Mouse (Mus musculus) 3T3-L1 (cell line): ENCODE measurements around the gene Acads.
"Not testable (repeated sequence)": the region's sequence is repeated elsewhere in the genome, so short reads cannot be mapped to it uniquely, and the experiment has no call there.

Experiments
- DNase-seq: peaks from one replicate; pipeline ENCODE4 v3.0.0-alpha.2; 2015; ENCODE audit warnings: low read depth, low spot score

The Acads gene

GRCm38 (mm10) chr5:115125211-115125871 is 6.2 kb upstream of the Acads start:
- DNase-seq: peak; percentile 90

- DNase-seq: no peak
Observed at GRCm38 (mm10) chr5:115124690-115125089, 5.5 kb upstream of the Acads start.

GRCm38 (mm10) chr5:115120978-115121377 is 1.8 kb upstream of the Acads start:
- peak; percentile 59 for DNase-seq

- no peak for DNase-seq
Observed at GRCm38 (mm10) chr5:115117467-115117866, 1.7 kb downstream of the Acads start.

- DNase-seq: no peak
Observed at GRCm38 (mm10) chr5:115116426-115116825, 2.7 kb downstream of the Acads start.

GRCm38 (mm10) chr5:115114501-115114900 is 4.6 kb downstream of the Acads start:
- no peak for DNase-seq

- no peak for DNase-seq
Observed at GRCm38 (mm10) chr5:115113244-115113643, 5.9 kb downstream of the Acads start.

- no peak for DNase-seq
Observed at GRCm38 (mm10) chr5:115111156-115111555, 8.0 kb downstream of the Acads start.

- DNase-seq: not testable (repeated sequence)
Observed at GRCm38 (mm10) chr5:115103253-115103652, 15.9 kb downstream of the Acads start.

GRCm38 (mm10) chr5:115102231-115102630 is 16.9 kb downstream of the Acads start:
- no peak for DNase-seq

- DNase-seq: no peak
Observed at GRCm38 (mm10) chr5:115100473-115100872, 18.7 kb downstream of the Acads start.

- no peak for DNase-seq
Observed at GRCm38 (mm10) chr5:115099991-115100390, 19.2 kb downstream of the Acads start.

GRCm38 (mm10) chr5:115099530-115099929 is 19.6 kb downstream of the Acads start:
- no peak for DNase-seq

- no peak for DNase-seq
Observed at GRCm38 (mm10) chr5:115098195-115098594, 21.0 kb downstream of the Acads start, which contains the start of gene Gm10401. Gene Gm10401, minus strand, starts transcription at chr5:115098295.

GRCm38 (mm10) chr5:115091776-115092175 is 27.4 kb downstream of the Acads start:
- DNase-seq: no peak

- no peak for DNase-seq
Observed at GRCm38 (mm10) chr5:115091015-115091414, 28.1 kb downstream of the Acads start.

- no peak for DNase-seq
Observed at GRCm38 (mm10) chr5:115089592-115090268, 29.4 kb downstream of the Acads start.

- no peak for DNase-seq
Observed at GRCm38 (mm10) chr5:115085675-115086074, 33.5 kb downstream of the Acads start.

- DNase-seq: no peak
Observed at GRCm38 (mm10) chr5:115083492-115083891, 35.7 kb downstream of the Acads start.

GRCm38 (mm10) chr5:115081636-115082035 is 37.5 kb downstream of the Acads start:
- no peak for DNase-seq

GRCm38 (mm10) chr5:115076144-115076901 is 42.8 kb downstream of the Acads start:
- peak; percentile 90 for DNase-seq

GRCm38 (mm10) chr5:115074749-115075148 is 44.4 kb downstream of the Acads start:
- no peak for DNase-seq
